Mouse (Mus musculus): ENCODE data around the gene AI413582.

The AI413582 gene

DNA sequence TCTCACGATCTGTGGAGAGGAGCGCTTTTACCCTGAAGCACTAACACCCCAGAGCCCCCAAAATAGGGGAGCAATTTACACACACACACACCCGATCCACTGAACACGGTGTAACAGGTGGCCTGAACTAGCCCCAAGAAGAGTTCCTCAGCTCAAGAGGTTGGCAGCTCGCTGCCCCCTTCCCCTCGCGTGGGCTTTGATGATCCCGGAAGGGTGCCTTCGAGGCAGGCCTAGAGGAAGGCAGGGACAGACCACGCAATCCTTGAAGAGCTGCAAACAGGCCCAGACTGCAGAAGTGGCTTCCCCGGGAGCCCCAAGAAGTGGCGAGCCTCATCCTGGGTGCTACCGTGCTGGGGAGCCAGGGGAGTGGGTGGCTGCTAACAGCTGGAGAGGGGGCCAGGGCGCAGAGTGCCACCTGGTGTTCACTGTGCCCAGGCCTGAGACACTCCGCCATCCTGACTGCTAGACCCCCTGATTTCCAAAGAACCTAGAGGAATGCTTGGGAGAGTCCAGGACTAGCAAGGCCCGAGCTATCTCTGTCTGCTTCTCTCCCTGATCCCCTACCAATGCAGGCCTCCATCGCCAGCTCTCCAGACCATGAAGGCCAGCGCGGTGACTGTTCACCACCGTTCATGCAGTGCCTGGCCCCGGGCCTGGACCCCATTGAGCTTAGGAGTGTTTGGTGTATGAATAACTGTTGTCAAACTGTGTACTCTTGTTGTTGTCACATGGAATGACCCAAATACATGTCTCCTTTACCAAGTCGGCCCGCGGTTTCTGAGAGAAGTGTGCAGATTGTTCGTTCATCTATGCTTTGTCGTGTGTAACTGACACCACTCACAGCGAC, 51.4 kb downstream of the AI413582 start:
- DNase-seq, result peak; percentile 46

Measured in retina, postnatal 1 day (tissue).